Mouse (Mus musculus) hindbrain, embryonic 13.5 days (tissue): ENCODE results near the gene Dlgap1. TPM values are rescaled to one million over a fixed set of nuclear protein-coding genes. Genes with fewer than 3 reads are reported as not detected.

ENCODE experiments used
- ATAC-seq: fragments of 200-750 bp; cut with Nextera tagmentation; 2 replicates; pipeline ENCODE4 v1.8.0; 2017; ENCODE audit warnings: moderate TSS enrichment; ENCODE audit not compliant: low FRiP score
- H3K27ac ChIP-seq: fragments of 300-500 bp; sonication (generic); 2 replicates; pipeline ENCODE4 v1.5.1; 2015; ENCODE audit warnings: inconsistent platforms, mild to moderate bottlenecking, moderate library complexity
- H3K27me3 ChIP-seq: fragments of 300-500 bp; sonication (generic); 2 replicates; pipeline ENCODE4 v1.6.1; 2015; ENCODE audit warnings: mild to moderate bottlenecking, inconsistent platforms
- H3K36me3 ChIP-seq: fragments of 300-500 bp; sonication (generic); 2 replicates; pipeline ENCODE4 v1.6.1; 2015; ENCODE audit warnings: mild to moderate bottlenecking, inconsistent platforms
- H3K4me1 ChIP-seq: fragments of 300-500 bp; sonication (generic); replicated peaks from 2 replicates; pipeline ENCODE4 v1.6.1; 2015; ENCODE audit warnings: inconsistent platforms
- H3K4me2 ChIP-seq: fragments of 300-500 bp; sonication (generic); 2 replicates; pipeline ENCODE4 v1.6.1; 2015; ENCODE audit warnings: inconsistent platforms, mild to moderate bottlenecking, moderate library complexity
- H3K4me3 ChIP-seq: fragments of 300-500 bp; sonication (generic); 2 replicates; pipeline ENCODE4 v1.5.1; 2015; ENCODE audit warnings: mild to moderate bottlenecking, inconsistent platforms
- H3K9ac ChIP-seq: fragments of 300-500 bp; sonication (generic); 2 replicates; pipeline ENCODE4 v1.6.1; 2015; ENCODE audit warnings: mild to moderate bottlenecking, inconsistent platforms
- H3K9me3 ChIP-seq: fragments of 300-500 bp; sonication (generic); 2 replicates; pipeline ENCODE4 v1.6.1; 2016; ENCODE audit warnings: inconsistent platforms
- WGBS: fragments of 180-500 bp; shearing (Covaris S2); methylation state at CpG from one replicate; pipeline ENCODE4 v1.1.7; 2015; 5-methylcytosine and 5-hydroxymethylcytosine counted together
- microRNA counts: library from miRNA; unstranded; fragments of <30 nt; microRNA quantifications from one replicate; lab custom pipeline; 2016
- microRNA-seq: library from miRNA; unstranded; fragments of <30 nt; microRNA quantifications from one replicate; pipeline ENCODE4, GENCODE M21; 2016
- polyA plus RNA-seq: library from polyadenylated mRNA; unstranded; fragments of >200 nt; fragmentation: Nextera tagmentation; extraction: Ambion mirVana; gene quantifications from 2 replicates; pipeline ENCODE4 v1.2.1, GENCODE M21; 2015

Dlgap1 gene
- polyA plus RNA-seq, 1 experiment from 2014 or later: 15.7 TPM

- WGBS: 88% methylated on average over 6 of the region's 6 CpGs
- Histone ChIP-seq H3K27ac (no peak overlapping the region), H3K9ac (no peak overlapping the region), H3K36me3 (no peaks in the 10 kb centered on the region), H3K4me3 (no peak overlapping the region), H3K4me2 (no peak overlapping the region), H3K9me3 (0 out of 2 replicates have a peak, but pooled peaks cover 7% of the 10 kb centered on the region), H3K4me1 (no peaks in the 10 kb centered on the region), H3K27me3 (no peaks in the 10 kb centered on the region)
- no peak for ATAC-seq
Measured at GRCm38 (mm10) chr17:70866538-70867114, 897.8 kb downstream of the Dlgap1 start.

GRCm38 (mm10) chr17:70868577-70869229 is 899.8 kb downstream of the Dlgap1 start:
- Histone ChIP-seq H3K36me3 (no peaks in the 10 kb centered on the region), H3K9ac (no peak overlapping the region), H3K27me3 (no peaks in the 10 kb centered on the region; the same call in 1 of the 2 replicates), H3K4me2 (no peak overlapping the region), H3K9me3 (0 out of 2 replicates have a peak, but pooled peaks cover 3% of the 10 kb centered on the region), H3K4me1 (peaks cover 18% of the 10 kb centered on the region), H3K4me3 (no peak overlapping the region), H3K27ac (no peak overlapping the region)
- 87% methylated on average over 5 of the region's 5 CpGs for WGBS
- ATAC-seq: no peak

GRCm38 (mm10) chr17:70870581-70870980 is 901.7 kb downstream of the Dlgap1 start:
- no peaks in the 10 kb centered on the region for H3K36me3 ChIP-seq
- H3K4me3 ChIP-seq: no peak overlapping the region
- no peak overlapping the region for H3K9ac ChIP-seq
- H3K9me3 ChIP-seq: 0 out of 2 replicates have a peak, but pooled peaks cover 3% of the 10 kb centered on the region
- H3K4me1 ChIP-seq: peaks cover 19% of the 10 kb centered on the region
- ATAC-seq: no peak
- no peaks in the 10 kb centered on the region; the same call in 1 of the 2 replicates for H3K27me3 ChIP-seq
- H3K27ac ChIP-seq: no peak overlapping the region
- no peak overlapping the region for H3K4me2 ChIP-seq
- 94% methylated on average over 4 of the region's 4 CpGs for whole genome bisulfite sequencing

MicroRNA genes within 50 kb of the gene (microRNA counts, 519-probe panel; counts per million panel counts)
- 51.3 counts per million for microRNA mmu-miR-1195 (lab: Ali Mortazavi, UCI)

Small RNA genes within 50 kb of the gene (microRNA-seq; reads per million reads assigned to microRNA genes)
- not detected for gene Mir1195
